Mouse (Mus musculus) left cerebral cortex, adult 2 months (tissue): ENCODE results near the gene Chrd. TPM values are rescaled to one million over a fixed set of nuclear protein-coding genes. Genes with fewer than 3 reads are reported as not detected.

ENCODE experiments used
- DNase-seq, 2 experiments: peaks; one replicate each; pipeline ENCODE4 v3.0.0; 2021 to 2022; ENCODE audit warnings: low spot score in 2 of 2, mixed read lengths in 1 of 2; ENCODE audit errors: extremely low spot score in 1 of 2
- H3K27ac ChIP-seq: fragments of 200-600 bp; 2 replicates; pipeline ENCODE4 v1.8.1; 2022
- H3K4me3 ChIP-seq: fragments of 200-600 bp; 2 replicates; pipeline ENCODE4 v1.8.1; 2022
- CTCF ChIP-seq: fragments of 200-600 bp; IDR thresholded peaks from 2 replicates; pipeline ENCODE4 v1.8.1; 2022; ENCODE audit warnings: antibody characterized with exemption, mild to moderate bottlenecking, moderate library complexity
- intact Hi-C: fragments of 180-260 bp; cut with DNase I; formaldehyde crosslinking; loops from one replicate; pipeline ENCODE4 v1.15.1; 2025
- total RNA-seq, 2 experiments: library from RNA; stranded (reverse); gene quantifications; 2 replicates each; pipeline ENCODE4 v1.2.3; 2021

The Chrd gene
- total RNA-seq, 2 experiments from 2014 or later: 50.5 to 56.3 TPM

GRCm38 (mm10) chr16:20784754-20785153 lies 51.8 kb downstream of the Chrd start:
- intact Hi-C loops: no loop called here
- no peak for TF ChIP-seq CTCF
- DNase-seq: no peak
- Histone ChIP-seq H3K4me3 (no peak overlapping the region), H3K27ac (no peak overlapping the region)

DNA sequence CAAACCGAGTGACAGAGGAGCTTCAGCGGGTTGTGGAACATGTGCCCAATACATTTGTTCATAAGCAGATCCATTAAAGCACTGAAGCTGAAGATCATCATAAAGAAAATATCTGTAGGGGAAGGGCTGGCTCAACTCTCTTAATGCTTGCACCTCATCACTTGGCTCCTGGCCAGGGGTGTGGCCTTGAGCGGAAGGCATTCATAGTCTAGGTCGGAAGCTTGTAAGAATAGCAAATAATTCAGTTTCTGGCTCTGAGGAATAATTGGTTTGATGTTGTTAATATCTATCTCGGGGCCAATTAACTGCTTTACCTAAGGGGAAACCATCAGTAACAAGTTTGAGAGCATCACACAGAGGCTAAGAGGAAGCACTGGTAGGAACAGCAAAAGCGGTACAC lies 53.6 kb downstream of the Chrd start:
- TF ChIP-seq CTCF: no peak
- no peak for DNase-seq
- intact Hi-C loops: no loop called here
- H3K27ac ChIP-seq: no peak overlapping the region
- H3K4me3 ChIP-seq: no peak overlapping the region

DNA sequence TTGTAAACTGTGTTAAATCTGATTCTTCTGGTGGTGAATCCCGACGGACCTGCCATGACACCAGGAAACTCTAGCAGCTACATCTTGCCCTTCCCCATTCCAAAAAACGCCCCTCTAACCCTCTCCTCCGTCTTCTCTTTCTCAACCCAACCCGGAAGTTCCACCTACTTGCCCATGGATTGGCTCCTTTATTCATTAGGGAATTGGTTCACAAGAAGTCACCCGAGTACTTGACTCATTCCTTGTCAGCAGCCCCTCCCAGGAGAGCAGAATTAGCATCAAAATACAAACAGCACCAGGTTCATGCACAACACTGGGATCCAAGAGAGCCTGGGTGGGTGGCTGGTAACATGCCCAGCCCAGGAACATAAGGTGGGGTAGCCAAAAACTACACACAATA lies 58.9 kb downstream of the Chrd start:
- DNase-seq: no peak
- H3K4me3 ChIP-seq: no peak overlapping the region
- TF ChIP-seq CTCF: no peak
- intact Hi-C loops: no loop called here
- no peak overlapping the region for H3K27ac ChIP-seq

Other genes with a start within 250 kb of the Chrd start
- 10 to 100 TPM; 59.2 to 59.6 TPM for gene Eif2b5, start 234.3 kb upstream of the Chrd start, total RNA-seq
- 10 to 100 TPM; 64.7 to 70.1 TPM for gene Dvl3, start 216.1 kb upstream of the Chrd start, total RNA-seq
- 100 to 1,000 TPM; 804 to 827 TPM for gene Ap2m1, start 197.6 kb upstream of the Chrd start, total RNA-seq
- gene Abcf3, start 184.6 kb upstream of the Chrd start, total RNA-seq: 100 to 1,000 TPM; 102 to 109 TPM
- 10 to 100 TPM; 63.4 to 68.3 TPM for gene Vwa5b2, start 143.7 kb upstream of the Chrd start, total RNA-seq
- gene Eef1akmt4, start 121.5 kb upstream of the Chrd start, total RNA-seq: 1 to 10 TPM; 1.8 to 2.4 TPM
- gene Gm49333, start 121.5 kb upstream of the Chrd start, total RNA-seq: under 1 TPM in 1 of 2 experiments, not detected in 1; 0.33 TPM
- gene Alg3, start 121.4 kb upstream of the Chrd start, total RNA-seq: 10 to 100 TPM; 11.8 to 12.2 TPM
- 100 to 1,000 TPM; 178 to 192 TPM for gene Camk2n2, start 111.8 kb upstream of the Chrd start, total RNA-seq
- 10 to 100 TPM; 24.7 to 28.9 TPM for gene Ece2, start 103.3 kb upstream of the Chrd start, total RNA-seq
- 100 to 1,000 TPM; 218 to 233 TPM for gene Psmd2, start 81.5 kb upstream of the Chrd start, total RNA-seq
- gene Eif4g1, start 64.8 kb upstream of the Chrd start, total RNA-seq: 100 to 1,000 TPM; 278 to 283 TPM
- gene Fam131a, start 39.9 kb upstream of the Chrd start, total RNA-seq: 100 to 1,000 TPM; 320 to 343 TPM
- gene Polr2h, start 15.5 kb upstream of the Chrd start, total RNA-seq: 10 to 100 TPM; 22.5 to 28.6 TPM
- 10 to 100 TPM; 74.8 to 79.3 TPM for gene Clcn2, start 15.4 kb upstream of the Chrd start, total RNA-seq
- gene Thpo, start 1.4 kb downstream of the Chrd start, total RNA-seq: 1 to 10 TPM; 7.5 to 8.7 TPM